Mouse (Mus musculus): ENCODE measurements at regions not wholly inside any gene's neighbourhood (a gene's known extent, or its start where the extent isn't known, plus 50 kb on each side); places are given as distances from the start of the nearest gene placed in this dataset.

DNA sequence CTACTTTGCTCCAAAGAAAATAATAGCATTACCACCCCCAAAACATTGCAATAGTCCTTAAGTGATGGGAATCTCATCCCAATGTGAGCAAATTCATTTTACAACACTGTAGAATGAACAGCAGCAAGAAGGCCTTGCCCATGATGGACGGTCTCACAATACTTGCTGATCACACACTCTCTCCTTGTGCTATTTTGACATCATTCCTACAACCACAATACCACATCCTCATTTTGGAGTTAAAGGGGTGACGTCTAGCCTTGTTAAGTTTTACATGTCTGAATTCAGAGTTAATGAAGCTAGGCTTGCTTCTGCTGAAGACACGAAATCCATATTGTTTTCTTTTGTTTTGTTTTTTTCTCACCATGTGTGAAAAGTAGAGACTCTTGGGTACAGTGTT, 878.2 kb downstream of the Adgrl2 start:
- DNase-seq, result no peak
- no peak overlapping the region for H3K27ac ChIP-seq (ENCODE audit: insufficient read depth, low read length)
- no peaks in the 10 kb centered on the region for H3K27me3 ChIP-seq (ENCODE audit: control insufficient read depth, insufficient read depth, low read length)
- 88% methylated on average over 3 of the region's 3 CpGs for WGBS
- H3K4me1 ChIP-seq (ENCODE audit: control insufficient read depth, insufficient read depth, low read length), result no peaks in the 10 kb centered on the region
- H3K4me3 ChIP-seq (replicated peaks; ENCODE audit: insufficient read depth, low read depth, low read length), result no peak overlapping the region
- TF ChIP-seq CTCF (IDR thresholded peaks at IDR 0.05; ENCODE audit: borderline replicate concordance, insufficient read depth, low read depth, low read length) (no peak), POLR2A (IDR thresholded peaks at IDR 0.05; ENCODE audit: borderline replicate concordance, insufficient read depth, low read length) (no peak)

DNA sequence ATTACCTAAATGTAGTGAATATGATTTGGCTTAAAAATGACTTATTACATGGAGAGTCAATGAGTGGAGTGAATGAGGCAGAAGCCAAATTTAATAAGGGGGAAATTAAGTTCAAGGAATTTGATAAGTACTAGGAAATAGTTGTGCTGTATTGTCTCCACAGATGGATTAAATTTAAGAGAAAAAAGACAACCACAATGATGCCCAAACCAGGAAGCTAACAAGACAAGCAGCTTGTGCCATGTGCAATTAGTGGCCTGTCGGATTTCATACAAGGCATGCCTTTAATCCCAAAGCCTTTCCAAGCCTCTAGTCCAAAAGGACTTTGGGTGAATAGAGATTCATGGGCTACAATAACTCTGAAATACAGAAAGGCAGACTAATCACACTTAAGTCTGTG, 883.3 kb downstream of the Adgrl2 start:
- WGBS, result 46% methylated on average over 1 of the region's 1 CpGs
- TF ChIP-seq CTCF (IDR thresholded peaks at IDR 0.05; ENCODE audit: borderline replicate concordance, insufficient read depth, low read depth, low read length), result no peak
- no peak overlapping the region for H3K4me3 ChIP-seq (replicated peaks; ENCODE audit: insufficient read depth, low read depth, low read length)
- no peak for DNase-seq
- no peaks in the 10 kb centered on the region for H3K4me1 ChIP-seq (ENCODE audit: control insufficient read depth, insufficient read depth, low read length)
- no peaks in the 10 kb centered on the region for H3K27me3 ChIP-seq (ENCODE audit: control insufficient read depth, insufficient read depth, low read length)
- H3K27ac ChIP-seq (ENCODE audit: insufficient read depth, low read length), result no peak overlapping the region

DNA sequence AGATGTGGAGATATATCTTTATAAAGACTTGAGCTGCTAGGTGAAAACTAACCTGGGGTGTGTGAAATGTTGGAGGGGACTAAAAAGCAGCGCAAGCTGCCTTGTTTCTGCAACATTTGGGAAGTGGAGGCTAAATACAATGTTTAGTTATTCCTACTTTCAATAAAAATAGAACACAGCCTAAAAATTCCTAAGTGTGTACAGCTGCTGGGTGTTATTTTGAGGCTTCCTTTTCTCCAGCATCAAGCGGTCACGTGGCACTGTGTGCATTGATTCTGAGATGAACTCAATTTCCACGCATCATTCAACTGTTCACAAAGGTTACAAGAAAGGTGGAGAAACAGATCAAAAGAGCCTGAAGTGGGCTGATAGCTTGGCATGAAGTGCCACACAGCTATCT, 896.4 kb downstream of the Adgrl2 start:
- WGBS, result 80% methylated on average over 4 of the region's 4 CpGs
- Histone ChIP-seq H3K27ac (ENCODE audit: insufficient read depth, low read length) (no peak overlapping the region), H3K4me3 (replicated peaks; ENCODE audit: insufficient read depth, low read depth, low read length) (no peak overlapping the region), H3K4me1 (ENCODE audit: control insufficient read depth, insufficient read depth, low read length) (no peaks in the 10 kb centered on the region), H3K27me3 (ENCODE audit: control insufficient read depth, insufficient read depth, low read length) (no peaks in the 10 kb centered on the region; the same call in 1 of the 2 replicates)
- DNase-seq, result no peak
- no peak for TF ChIP-seq CTCF (IDR thresholded peaks at IDR 0.05; ENCODE audit: borderline replicate concordance, insufficient read depth, low read depth, low read length)
- TF ChIP-seq POLR2A (IDR thresholded peaks at IDR 0.05; ENCODE audit: borderline replicate concordance, insufficient read depth, low read length), result no peak

DNA sequence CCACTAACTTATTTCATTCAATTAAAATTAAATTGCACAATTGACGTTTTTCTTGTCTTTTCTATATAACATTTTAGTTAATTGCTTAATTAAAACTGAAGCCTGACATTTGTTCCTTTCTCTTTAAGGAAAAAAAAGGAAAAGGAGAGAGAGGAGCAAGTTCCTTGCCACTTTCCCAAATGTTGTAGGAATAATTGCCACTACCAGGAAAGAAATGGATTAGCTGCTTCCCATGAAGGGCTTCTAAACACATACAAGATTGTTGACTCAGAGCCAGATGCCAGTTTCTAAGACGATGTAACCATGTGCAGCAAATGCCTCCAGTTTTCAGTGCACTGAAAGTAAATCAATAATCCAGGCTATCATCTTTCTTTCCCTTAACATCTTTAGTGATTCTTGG, 914.5 kb downstream of the Adgrl2 start:
- Histone ChIP-seq H3K27me3 (ENCODE audit: control insufficient read depth, insufficient read depth, low read length) (no peaks in the 10 kb centered on the region), H3K4me3 (replicated peaks; ENCODE audit: insufficient read depth, low read depth, low read length) (no peak overlapping the region), H3K4me1 (ENCODE audit: control insufficient read depth, insufficient read depth, low read length) (no peaks in the 10 kb centered on the region), H3K27ac (ENCODE audit: insufficient read depth, low read length) (no peak overlapping the region)
- TF ChIP-seq CTCF (IDR thresholded peaks at IDR 0.05; ENCODE audit: borderline replicate concordance, insufficient read depth, low read depth, low read length), result no peak
- no peak for TF ChIP-seq POLR2A (IDR thresholded peaks at IDR 0.05; ENCODE audit: borderline replicate concordance, insufficient read depth, low read length)
- DNase-seq, result no peak
- WGBS, result 24% methylated on average over 2 of the region's 2 CpGs

DNA sequence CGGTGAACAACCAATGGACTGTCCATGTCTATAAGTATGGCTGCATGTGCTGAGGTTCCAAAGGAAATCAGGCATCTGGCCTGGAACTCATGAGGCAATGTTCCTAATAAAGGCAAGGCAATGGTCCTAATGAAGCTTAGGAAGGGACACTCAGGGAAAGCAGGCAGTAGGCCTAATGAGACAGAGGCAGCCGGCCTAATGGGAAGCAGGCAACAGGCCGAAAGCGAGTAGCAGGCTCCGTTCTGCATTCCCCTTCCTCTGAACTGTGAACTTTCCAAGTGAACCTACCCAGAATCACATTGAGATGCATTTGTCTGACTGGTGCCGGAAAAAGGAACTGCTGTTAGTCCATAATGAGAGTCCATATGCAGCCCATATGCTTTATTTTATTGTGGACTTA, 923.7 kb downstream of the Adgrl2 start:
- whole genome bisulfite sequencing, result 96% methylated on average over 6 of the region's 6 CpGs
- Histone ChIP-seq H3K4me3 (replicated peaks; ENCODE audit: insufficient read depth, low read depth, low read length) (no peak overlapping the region), H3K4me1 (ENCODE audit: control insufficient read depth, insufficient read depth, low read length) (no peaks in the 10 kb centered on the region), H3K27ac (ENCODE audit: insufficient read depth, low read length) (no peak overlapping the region), H3K27me3 (ENCODE audit: control insufficient read depth, insufficient read depth, low read length) (no peaks in the 10 kb centered on the region)
- TF ChIP-seq CTCF (IDR thresholded peaks at IDR 0.05; ENCODE audit: borderline replicate concordance, insufficient read depth, low read depth, low read length) (no peak), POLR2A (IDR thresholded peaks at IDR 0.05; ENCODE audit: borderline replicate concordance, insufficient read depth, low read length) (no peak)
- DNase-seq, result no peak

DNA sequence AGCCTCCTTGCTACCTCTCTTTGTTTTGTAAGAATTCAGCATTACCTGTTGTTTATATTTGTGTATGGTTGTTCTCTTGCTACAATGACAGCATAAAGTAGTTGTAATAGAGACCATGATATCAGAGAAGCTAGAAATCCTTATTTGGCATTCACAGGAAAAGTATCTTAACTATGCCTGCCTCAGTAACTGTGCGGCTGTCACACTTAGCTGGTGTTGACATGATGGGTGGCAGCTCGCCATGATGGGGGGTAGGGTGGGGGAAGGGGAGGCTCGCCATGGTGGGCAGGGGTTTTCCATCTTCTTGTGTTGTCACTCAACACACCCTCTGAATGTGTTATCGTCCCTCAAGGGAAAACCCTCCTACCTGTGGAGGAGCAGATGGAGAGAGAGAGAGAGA, 934.3 kb downstream of the Adgrl2 start:
- no peaks in the 10 kb centered on the region for H3K4me1 ChIP-seq (ENCODE audit: control insufficient read depth, insufficient read depth, low read length)
- 60% methylated on average over 4 of the region's 4 CpGs for WGBS
- H3K27me3 ChIP-seq (ENCODE audit: control insufficient read depth, insufficient read depth, low read length), result no peaks in the 10 kb centered on the region
- DNase-seq, result no peak
- TF ChIP-seq CTCF (IDR thresholded peaks at IDR 0.05; ENCODE audit: borderline replicate concordance, insufficient read depth, low read depth, low read length) (no peak), POLR2A (IDR thresholded peaks at IDR 0.05; ENCODE audit: borderline replicate concordance, insufficient read depth, low read length) (no peak)
- no peak overlapping the region for H3K4me3 ChIP-seq (replicated peaks; ENCODE audit: insufficient read depth, low read depth, low read length)
- H3K27ac ChIP-seq (ENCODE audit: insufficient read depth, low read length), result no peak overlapping the region

DNA sequence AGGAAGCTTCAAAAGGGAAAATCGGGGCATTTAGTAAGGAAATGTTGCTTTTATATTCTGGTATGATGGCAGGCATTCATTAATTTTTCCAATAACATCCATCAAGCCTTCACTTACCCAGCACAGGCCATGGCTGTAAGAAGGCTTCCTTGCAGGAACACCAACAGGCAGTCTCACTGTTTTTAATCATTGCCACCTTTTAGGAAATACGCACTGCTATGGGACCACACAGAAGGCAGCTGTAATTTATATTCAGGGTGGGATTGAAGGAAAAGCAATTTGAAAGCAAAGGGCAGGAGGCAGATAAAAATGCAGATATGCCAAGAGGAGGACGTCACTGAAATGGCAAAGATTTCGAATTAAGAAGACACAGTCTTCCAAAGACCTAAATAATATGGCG, 937.8 kb downstream of the Adgrl2 start:
- H3K4me3 ChIP-seq (replicated peaks; ENCODE audit: insufficient read depth, low read depth, low read length), result no peak overlapping the region
- no peaks in the 10 kb centered on the region for H3K4me1 ChIP-seq (ENCODE audit: control insufficient read depth, insufficient read depth, low read length)
- H3K27ac ChIP-seq (ENCODE audit: insufficient read depth, low read length), result no peak overlapping the region
- WGBS, result 81% methylated on average over 5 of the region's 5 CpGs
- TF ChIP-seq CTCF (IDR thresholded peaks at IDR 0.05; ENCODE audit: borderline replicate concordance, insufficient read depth, low read depth, low read length) (no peak), POLR2A (IDR thresholded peaks at IDR 0.05; ENCODE audit: borderline replicate concordance, insufficient read depth, low read length) (no peak)
- H3K27me3 ChIP-seq (ENCODE audit: control insufficient read depth, insufficient read depth, low read length), result no peaks in the 10 kb centered on the region
- DNase-seq, result no peak

DNA sequence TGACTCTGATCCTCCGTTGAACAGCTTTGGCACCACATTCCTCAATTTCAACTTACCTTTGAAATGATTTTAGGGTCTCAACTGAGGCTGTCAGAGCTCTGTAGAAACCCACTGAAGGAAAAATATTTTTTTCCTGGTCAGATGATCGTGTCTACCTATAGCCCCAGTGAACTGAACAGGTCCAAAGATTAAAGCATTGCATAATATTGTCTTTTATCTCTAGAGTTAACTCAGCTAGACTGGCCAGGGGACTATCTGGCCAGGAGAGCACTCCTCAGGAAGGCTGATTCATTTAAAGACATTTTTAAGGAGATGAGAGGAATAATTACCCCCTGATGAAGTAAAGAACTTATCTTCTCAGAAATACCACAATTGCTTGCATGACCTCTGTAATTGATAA, 942.1 kb downstream of the Adgrl2 start:
- Histone ChIP-seq H3K4me1 (ENCODE audit: control insufficient read depth, insufficient read depth, low read length) (no peaks in the 10 kb centered on the region), H3K4me3 (replicated peaks; ENCODE audit: insufficient read depth, low read depth, low read length) (no peak overlapping the region), H3K27me3 (ENCODE audit: control insufficient read depth, insufficient read depth, low read length) (no peaks in the 10 kb centered on the region), H3K27ac (ENCODE audit: insufficient read depth, low read length) (no peak overlapping the region)
- DNase-seq, result no peak
- TF ChIP-seq POLR2A (IDR thresholded peaks at IDR 0.05; ENCODE audit: borderline replicate concordance, insufficient read depth, low read length) (no peak), CTCF (IDR thresholded peaks at IDR 0.05; ENCODE audit: borderline replicate concordance, insufficient read depth, low read depth, low read length) (no peak)
- WGBS, result 85% methylated on average over 2 of the region's 2 CpGs

All from cerebellum, adult 2 months (tissue).